Mouse (Mus musculus) bone marrow, adult 2 months (tissue): Measurements from ENCODE around the gene Cyp4x1. TPM values are rescaled to one million over a fixed set of nuclear protein-coding genes. Genes with fewer than 3 reads are reported as not detected.

ENCODE experiments used
- H3K27ac ChIP-seq: fragments of 200-500 bp; 2 replicates; pipeline ENCODE4 v1.5.1; 2012; ENCODE audit warnings: low read depth, mild to moderate bottlenecking, control low read depth, inconsistent platforms, low read length; ENCODE audit not compliant: control insufficient read depth, poor library complexity, insufficient read depth
- H3K4me1 ChIP-seq: fragments of 200-500 bp; 2 replicates; pipeline ENCODE4 v1.6.1; 2011; ENCODE audit warnings: low read length; ENCODE audit not compliant: control insufficient read depth, insufficient read depth
- H3K4me3 ChIP-seq: fragments of 200-500 bp; replicated peaks from 2 replicates; pipeline ENCODE3; 2011; ENCODE audit warnings: mild to moderate bottlenecking, low read depth, low read length, control low read depth; ENCODE audit not compliant: control insufficient read depth
- CTCF ChIP-seq: fragments of 200-500 bp; IDR thresholded peaks from 2 replicates; pipeline ENCODE4 v1.5.1; 2011; ENCODE audit warnings: low read length, control low read depth; ENCODE audit not compliant: control insufficient read depth, insufficient read depth
- POLR2A ChIP-seq: fragments of 200-500 bp; IDR thresholded peaks from 2 replicates; pipeline ENCODE4 v1.6.1; 2011; ENCODE audit warnings: low read depth, mild to moderate bottlenecking, control low read depth, low read length, borderline replicate concordance; ENCODE audit not compliant: control insufficient read depth
- WGBS: fragments of 180-500 bp; shearing (Covaris S2); methylation state at CpG from one replicate; pipeline ENCODE4 v1.1.7; 2018; 5-methylcytosine and 5-hydroxymethylcytosine counted together
- polyA plus RNA-seq: library from polyadenylated mRNA; stranded (reverse); fragments of >200 nt; gene quantifications from 2 replicates; pipeline ENCODE4 v1.2.4, GENCODE M21; 2011; ENCODE audit warnings: low replicate concordance; ENCODE audit not compliant: missing spikeins, insufficient read depth, insufficient read length

Gene Cyp4x1
- polyA plus RNA-seq, 1 experiment = 2.0 TPM

DNA sequence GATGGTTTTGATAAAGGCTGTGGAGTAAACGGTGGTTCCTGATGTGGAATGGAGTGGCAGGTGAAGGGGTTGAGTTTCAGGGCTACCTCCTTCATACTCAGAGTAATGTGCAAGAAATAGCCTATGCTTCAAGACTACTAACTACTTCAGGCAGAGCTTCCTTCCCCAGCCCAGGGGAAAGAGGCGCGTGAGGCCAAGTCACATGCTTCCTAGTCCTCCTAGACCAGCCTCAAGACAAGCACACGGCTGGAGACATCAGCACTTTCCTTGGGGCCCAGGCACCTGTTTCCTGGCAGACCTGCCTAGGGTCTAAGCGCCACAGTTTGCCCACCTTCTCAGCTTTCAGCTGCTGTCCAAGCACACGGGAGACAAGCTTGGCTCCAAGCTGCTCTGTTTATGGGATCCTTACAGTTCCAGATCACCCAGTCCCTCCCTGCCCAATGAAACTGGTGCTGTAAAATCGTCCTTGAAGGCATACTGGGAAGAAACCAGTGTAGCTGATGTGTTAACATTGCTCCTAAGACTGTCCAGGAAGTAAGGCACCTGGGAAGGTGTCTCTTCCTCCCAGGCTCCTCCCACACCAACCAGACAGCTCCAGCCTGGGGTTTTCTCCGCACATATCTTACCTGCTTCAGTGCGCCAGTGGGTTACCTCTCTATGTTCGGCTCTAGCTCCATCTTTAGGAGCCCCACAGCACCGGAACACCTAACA lies 37.5 kb downstream of the Cyp4x1 start:
- no peaks in the 10 kb centered on the region; the same call in none of the 2 replicates for H3K4me1 ChIP-seq
- no peak for TF ChIP-seq CTCF
- TF ChIP-seq POLR2A = no peak
- H3K4me3 ChIP-seq = peak overlapping the region; percentile 18
- 3% methylated on average over 11 of the region's 11 CpGs for WGBS
- H3K27ac ChIP-seq = peak overlapping the region; percentile 68

DNA sequence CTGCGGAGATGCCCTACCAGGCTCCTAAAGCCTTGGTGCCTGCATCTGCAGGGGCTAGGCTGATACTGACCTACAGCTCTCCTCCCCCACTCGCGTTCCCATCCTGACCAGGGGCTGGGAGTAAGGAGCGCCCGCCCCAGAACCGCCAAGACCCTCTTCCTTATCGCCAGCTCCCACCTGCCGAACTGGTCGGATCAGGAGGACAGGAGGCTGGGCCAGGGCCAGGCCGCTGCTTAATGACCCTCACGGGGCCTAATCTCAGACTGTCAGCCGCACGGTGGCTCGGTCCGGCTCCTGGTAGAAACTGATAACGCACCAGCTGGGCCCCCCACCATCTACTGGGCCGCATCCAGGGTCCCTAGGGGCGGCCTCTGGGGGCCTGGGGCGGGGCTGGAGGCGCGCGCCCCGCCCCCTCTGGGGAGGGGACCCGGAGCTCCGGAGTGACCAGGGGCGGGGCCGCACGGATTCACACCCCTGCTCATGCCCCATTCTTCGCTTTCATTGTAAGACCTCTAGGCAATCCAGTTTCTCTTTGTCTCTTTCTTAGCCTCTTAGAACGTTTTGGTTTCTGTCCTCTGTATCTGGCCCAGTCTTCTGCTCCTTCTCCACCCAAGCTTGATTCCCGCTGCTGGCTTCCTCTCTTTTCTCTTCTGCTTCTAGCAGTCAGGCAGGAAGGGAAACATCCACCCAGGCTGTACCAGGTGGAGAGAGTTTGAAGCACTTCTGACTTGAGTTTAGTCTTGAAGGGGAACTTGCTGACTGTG lies 38.2 kb downstream of the Cyp4x1 start:
- H3K4me1 ChIP-seq = no peaks in the 10 kb centered on the region; the same call in none of the 2 replicates
- 1% methylated on average over 31 of the region's 31 CpGs for WGBS

DNA sequence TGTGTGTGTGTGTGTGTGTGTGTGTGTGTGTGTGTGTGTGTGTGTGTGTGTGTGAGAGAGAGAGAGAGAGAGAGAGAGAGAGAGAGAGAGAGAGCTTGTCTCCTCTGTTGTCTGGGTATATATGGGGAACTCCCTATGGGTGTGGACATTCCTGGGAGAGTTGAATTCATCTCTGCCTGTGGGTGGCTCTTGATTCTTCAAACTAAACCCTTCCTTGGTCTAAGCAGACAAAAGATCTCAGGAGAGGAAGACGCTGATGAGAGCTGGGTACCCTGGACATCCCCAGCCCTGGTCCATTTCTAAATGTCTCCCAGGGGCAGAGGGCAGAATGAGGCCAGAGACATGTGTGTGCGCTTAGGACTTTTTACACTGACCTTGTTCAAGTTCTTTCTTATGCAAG lies 40.0 kb downstream of the Cyp4x1 start:
- 76% methylated on average over 2 of the region's 2 CpGs for WGBS
- H3K4me1 ChIP-seq = no peaks in the 10 kb centered on the region; the same call in none of the 2 replicates
- H3K4me3 ChIP-seq = no peak overlapping the region
- peak overlapping the region; percentile 56 for H3K27ac ChIP-seq
- TF ChIP-seq CTCF (no peak), POLR2A (no peak)

More for the DNA sequence above, 38.2 kb downstream of the Cyp4x1 start:
- TF ChIP-seq CTCF (no peak), POLR2A (no peak; the same call in 1 of the 2 replicates)
- H3K27ac ChIP-seq = peak overlapping the region; percentile 68
- peak overlapping the region; percentile 35 for H3K4me3 ChIP-seq

DNA sequence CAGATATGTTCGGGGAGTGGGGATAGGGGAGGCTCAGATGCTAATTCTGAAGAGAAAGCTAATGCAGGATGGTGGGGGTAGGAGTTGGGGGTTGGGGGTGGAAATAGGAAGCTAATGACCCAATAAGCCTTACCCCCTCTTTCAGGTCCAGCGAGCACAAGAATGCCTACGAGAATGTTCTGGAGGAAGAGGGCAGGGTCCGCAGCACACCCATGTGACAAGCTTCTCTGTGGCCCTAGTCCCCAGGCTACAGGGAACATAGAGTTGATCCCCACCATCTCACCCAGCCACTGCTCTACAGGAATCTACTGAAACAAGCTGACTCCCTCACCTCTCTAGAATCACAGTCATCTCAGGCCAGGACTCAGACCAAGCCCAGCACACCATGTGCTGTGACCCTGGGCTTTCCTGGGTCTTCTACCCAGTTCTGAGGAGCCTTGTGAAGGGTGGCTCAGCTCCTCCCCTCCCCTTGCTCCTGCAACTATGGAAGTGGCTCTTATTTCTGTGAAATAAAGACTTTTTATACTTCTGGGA lies 40.7 kb downstream of the Cyp4x1 start:
- Histone ChIP-seq H3K27ac (peak overlapping the region; percentile 42; the same call in 1 of the 2 replicates), H3K4me1 (no peaks in the 10 kb centered on the region; the same call in none of the 2 replicates), H3K4me3 (no peak overlapping the region)
- WGBS = 77% methylated on average over 4 of the region's 4 CpGs
- no peak for TF ChIP-seq CTCF
- TF ChIP-seq POLR2A = no peak

DNA sequence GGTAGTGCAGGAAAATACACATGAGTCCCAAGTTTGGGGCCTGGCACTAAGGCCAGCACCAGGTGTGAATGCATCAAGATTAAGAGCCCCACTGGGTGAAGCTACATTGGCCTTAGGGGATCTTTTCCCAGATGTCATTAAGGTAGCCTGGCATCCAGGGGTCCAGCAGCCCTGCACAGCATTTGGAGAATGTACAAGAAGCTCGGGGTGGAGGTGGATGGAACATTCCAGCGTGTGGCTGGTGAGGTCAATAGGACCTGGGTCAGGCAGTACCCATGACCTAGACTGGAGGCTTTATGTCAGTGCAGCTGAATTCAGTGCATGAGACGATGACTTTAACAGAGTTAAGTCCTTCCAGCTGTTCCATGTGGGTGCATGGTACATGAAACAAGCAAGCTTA lies 42.3 kb downstream of the Cyp4x1 start:
- no peak for TF ChIP-seq CTCF
- TF ChIP-seq POLR2A = no peak
- 93% methylated on average over 3 of the region's 3 CpGs for WGBS
- Histone ChIP-seq H3K4me3 (no peak overlapping the region), H3K27ac (no peak overlapping the region), H3K4me1 (no peaks in the 10 kb centered on the region; the same call in none of the 2 replicates)

DNA sequence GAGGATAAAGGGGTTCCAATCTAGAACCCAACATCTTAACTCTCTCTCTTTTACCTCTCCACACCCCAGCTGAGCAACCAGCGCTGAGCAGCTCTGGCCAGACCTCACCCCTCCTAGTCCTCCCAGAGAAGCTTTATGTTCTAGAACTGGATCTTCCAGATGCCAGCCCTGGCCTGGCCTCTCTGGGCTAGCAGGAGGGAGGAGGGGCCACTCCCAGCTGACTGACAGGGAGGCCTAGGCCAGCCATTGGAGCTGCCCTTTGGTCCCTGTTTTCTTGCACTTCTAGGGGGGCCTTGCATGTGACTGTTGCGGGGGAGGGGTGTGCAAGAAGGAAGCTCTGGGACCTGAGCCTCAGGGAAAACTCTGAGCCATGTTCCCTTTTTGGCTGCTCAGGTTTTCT lies 43.5 kb downstream of the Cyp4x1 start:
- H3K4me1 ChIP-seq = no peaks in the 10 kb centered on the region; the same call in none of the 2 replicates
- TF ChIP-seq CTCF (no peak), POLR2A (no peak)
- H3K4me3 ChIP-seq = peak overlapping the region; percentile 56
- 76% methylated on average over 2 of the region's 2 CpGs for WGBS
- H3K27ac ChIP-seq = peak overlapping the region; percentile 13; the same call in 1 of the 2 replicates

DNA sequence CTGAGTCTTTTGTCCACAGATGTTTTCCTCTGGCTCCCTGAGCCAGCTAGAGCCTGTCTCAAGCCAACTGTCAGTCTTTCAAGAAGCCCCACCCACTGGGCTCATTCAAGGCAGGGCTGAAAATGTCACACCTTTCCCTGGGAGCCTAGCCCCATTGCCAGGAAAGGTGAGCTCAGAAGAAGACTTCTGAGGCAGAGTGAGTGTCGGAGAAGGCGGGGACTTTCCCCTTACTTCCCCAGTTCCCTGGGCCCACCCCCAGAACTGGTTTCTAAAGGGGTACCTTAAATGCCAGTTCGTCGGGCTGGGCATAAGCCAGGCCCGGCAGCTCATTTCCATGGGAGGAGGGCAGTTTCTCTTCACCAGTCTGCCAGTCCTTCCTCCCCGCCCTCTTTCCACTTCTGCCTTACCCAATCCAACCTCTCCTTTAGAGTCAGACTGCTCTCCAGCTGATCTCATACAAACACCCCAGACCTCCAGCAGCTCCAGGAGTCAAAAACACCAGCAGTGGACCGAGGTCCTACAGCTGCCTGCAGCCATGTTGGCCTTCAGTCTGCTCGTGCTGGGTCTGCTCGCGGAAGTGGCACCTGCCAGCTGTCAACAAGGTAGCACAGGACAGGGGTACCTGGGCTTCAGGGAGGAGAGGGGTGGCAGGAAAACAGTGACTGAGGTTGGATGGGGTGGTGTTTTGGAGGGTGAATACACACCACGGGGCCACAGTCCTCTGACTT lies 45.3 kb downstream of the Cyp4x1 start, which contains the start of gene Pdzk1ip1:
Pdzk1ip1 (plus strand) TSS at position 98 of the 728 bp plus-strand sequence.
- TF ChIP-seq POLR2A (peak; percentile 69; the same call in 1 of the 2 replicates), CTCF (no peak)
- H3K27ac ChIP-seq = peak within 1 kb of the TSS; percentile 86

DNA sequence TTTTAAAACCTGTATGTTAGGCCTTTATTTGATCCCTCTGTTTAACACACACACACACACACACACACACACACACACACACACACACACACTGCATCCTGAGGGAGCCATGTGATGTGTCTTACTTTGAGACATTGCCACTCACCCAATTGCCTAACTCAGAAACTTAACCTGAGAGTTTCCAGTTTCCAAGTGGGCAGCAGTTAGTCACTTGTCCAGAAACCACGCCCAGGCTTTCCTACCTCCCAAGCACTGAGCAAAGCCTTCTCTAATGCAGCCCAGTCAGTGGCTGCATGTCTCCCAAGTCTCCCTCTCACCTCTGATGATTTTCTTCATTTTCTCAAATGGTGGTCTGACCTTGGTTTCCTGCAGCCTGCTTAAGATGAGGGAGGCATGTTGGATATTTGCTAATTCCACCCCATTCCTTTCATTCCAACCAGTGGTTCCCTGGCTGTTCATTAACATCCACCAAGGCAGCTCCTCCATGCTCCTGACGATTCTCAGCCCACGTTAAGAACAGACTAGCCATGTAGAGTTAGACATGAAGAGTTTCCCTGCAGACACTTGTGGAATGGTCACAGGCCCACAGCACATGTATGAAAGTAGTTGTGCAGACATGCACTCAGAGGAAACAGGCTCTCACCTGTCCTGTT lies 47.2 kb downstream of the Cyp4x1 start:
- Histone ChIP-seq H3K27ac (no peak overlapping the region), H3K4me3 (no peak overlapping the region), H3K4me1 (no peaks in the 10 kb centered on the region)
- TF ChIP-seq CTCF = no peak
- TF ChIP-seq POLR2A = no peak
- 71% methylated on average over 3 of the region's 3 CpGs for WGBS

More for the DNA sequence above, 45.3 kb downstream of the Cyp4x1 start, which contains the start of gene Pdzk1ip1:
- WGBS = 7% methylated on average over 11 of the region's 11 CpGs
- Histone ChIP-seq H3K4me1 (no peaks in the 10 kb centered on the region), H3K4me3 (peak within 1 kb of the TSS; percentile 85)
